Mouse (Mus musculus) mesoderm, embryonic 11.5 days (tissue): ENCODE measurements at regions not wholly inside any gene's neighbourhood (a gene's known extent, or its start where the extent isn't known, plus 50 kb on each side); places are given as distances from the start of the nearest gene placed in this dataset.

Experiments used
- DNase-seq: peaks from one replicate; pipeline ENCODE4 v3.0.0-alpha.2; 2012; ENCODE audit warnings: low read depth, low spot score

GRCm38 (mm10) chr2:137977767-137978166 lies 278.6 kb upstream of the Btbd3 start:
- DNase-seq: peak; percentile 17

GRCm38 (mm10) chr2:137974651-137975050 lies 281.7 kb upstream of the Btbd3 start:
- DNase-seq: no peak

GRCm38 (mm10) chr2:137969156-137969555 lies 287.2 kb upstream of the Btbd3 start:
- DNase-seq: no peak

- peak; percentile 10 for DNase-seq
Measured at GRCm38 (mm10) chr2:137966460-137967076, 289.8 kb upstream of the Btbd3 start.

GRCm38 (mm10) chr2:137954830-137955229 lies 301.5 kb upstream of the Btbd3 start:
- no peak for DNase-seq

GRCm38 (mm10) chr2:137953144-137953543 lies 303.2 kb upstream of the Btbd3 start:
- DNase-seq: no peak

- no peak for DNase-seq
Measured at GRCm38 (mm10) chr2:137951942-137952341, 304.4 kb upstream of the Btbd3 start.

GRCm38 (mm10) chr2:137950931-137951330 lies 305.4 kb upstream of the Btbd3 start:
- no peak for DNase-seq

- peak; percentile 84 for DNase-seq
Measured at GRCm38 (mm10) chr2:137942753-137943152, 313.6 kb upstream of the Btbd3 start.

- no peak for DNase-seq
Measured at GRCm38 (mm10) chr2:137939591-137939990, 316.8 kb upstream of the Btbd3 start.

GRCm38 (mm10) chr2:137938831-137939480 lies 317.4 kb upstream of the Btbd3 start:
- DNase-seq: peak; percentile 21

- DNase-seq: no peak
Measured at GRCm38 (mm10) chr2:137936613-137937012, 319.8 kb upstream of the Btbd3 start.

GRCm38 (mm10) chr2:137932931-137933330 lies 323.4 kb upstream of the Btbd3 start:
- no peak for DNase-seq

GRCm38 (mm10) chr2:137932488-137932887 lies 323.9 kb upstream of the Btbd3 start:
- no peak for DNase-seq

- no peak for DNase-seq
Measured at GRCm38 (mm10) chr2:137925488-137925887, 330.9 kb upstream of the Btbd3 start.

GRCm38 (mm10) chr2:137924576-137924975 lies 331.8 kb upstream of the Btbd3 start:
- no peak for DNase-seq

GRCm38 (mm10) chr2:137898425-137898824 lies 357.9 kb upstream of the Btbd3 start:
- DNase-seq: no peak

GRCm38 (mm10) chr2:137880211-137881031 lies 375.9 kb upstream of the Btbd3 start:
- no peak for DNase-seq

- DNase-seq: no peak
Measured at GRCm38 (mm10) chr2:137869676-137870075, 386.7 kb upstream of the Btbd3 start.

- DNase-seq: no peak
Measured at GRCm38 (mm10) chr2:137854494-137854893, 401.9 kb upstream of the Btbd3 start.

GRCm38 (mm10) chr2:137853399-137854259 lies 402.7 kb upstream of the Btbd3 start:
- DNase-seq: peak; percentile 20

- DNase-seq: no peak
Measured at GRCm38 (mm10) chr2:137847901-137848300, 408.5 kb upstream of the Btbd3 start.
